Mouse (Mus musculus) ES-E14 (cell line): Measurements from ENCODE around the gene Rpl13.

Experiments
- CHD2 ChIP-seq: IDR thresholded peaks from 2 replicates; pipeline ENCODE4 v1.6.1; 2014; ENCODE audit warnings: mild to moderate bottlenecking, low read depth, low read length, inconsistent platforms
- HCFC1 ChIP-seq: IDR thresholded peaks from 2 replicates; pipeline ENCODE4 v1.6.1; 2012; ENCODE audit warnings: low read length, inconsistent platforms, borderline replicate concordance; ENCODE audit not compliant: insufficient read depth
- MAFK ChIP-seq: IDR thresholded peaks from 2 replicates; pipeline ENCODE4 v1.6.1; 2014; ENCODE audit warnings: mild to moderate bottlenecking, low read depth, low read length, inconsistent platforms; ENCODE audit not compliant: insufficient read depth
- ZC3H11A ChIP-seq: IDR thresholded peaks from 2 replicates; pipeline ENCODE4 v1.6.1; 2012; ENCODE audit warnings: low read depth, mild to moderate bottlenecking, inconsistent platforms, low read length, borderline replicate concordance
- ZNF384 ChIP-seq: IDR thresholded peaks from 2 replicates; pipeline ENCODE4 v1.6.1; 2012; ENCODE audit warnings: low read depth, low read length, inconsistent platforms

DNA sequence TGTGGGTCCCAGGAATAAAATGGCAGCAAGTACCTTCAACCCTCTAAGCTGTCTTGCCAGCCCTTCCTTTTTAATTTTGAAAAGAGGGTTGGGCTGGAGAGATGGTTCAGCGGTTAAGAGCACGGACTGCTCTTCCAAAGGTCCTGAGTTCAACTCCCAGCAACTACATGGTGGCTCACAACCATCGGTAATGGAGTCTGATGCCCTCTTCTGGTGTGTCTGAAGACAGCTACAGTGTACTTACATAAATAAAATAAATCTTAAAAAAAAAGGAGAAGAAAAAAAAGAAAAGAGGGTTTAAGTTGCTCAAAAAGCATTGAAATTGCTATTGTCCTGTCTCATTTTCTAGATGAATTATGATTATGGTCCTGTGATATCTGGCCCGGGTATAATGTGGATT, 906 bp upstream of the Rpl13 start:
- no peak for TF ChIP-seq ZNF384
- TF ChIP-seq MAFK, result no peak
- TF ChIP-seq HCFC1, result no peak
- no peak for TF ChIP-seq CHD2
- no peak for TF ChIP-seq ZC3H11A
